Mouse (Mus musculus): ENCODE results near the gene Ppp1r35.

Ppp1r35 gene

GRCm38 (mm10) chr5:137782776-137783522 is 4.3 kb downstream of the Ppp1r35 start:
- no peak for DNase-seq (ENCODE audit: low spot score)

GRCm38 (mm10) chr5:137783901-137784540 is 5.4 kb downstream of the Ppp1r35 start:
- DNase-seq (ENCODE audit: low spot score): no peak

GRCm38 (mm10) chr5:137784546-137784945 is 5.9 kb downstream of the Ppp1r35 start:
- no peak for DNase-seq (ENCODE audit: low spot score)

GRCm38 (mm10) chr5:137785164-137786031 is 6.7 kb downstream of the Ppp1r35 start:
- DNase-seq (ENCODE audit: low spot score): peak; percentile 21

GRCm38 (mm10) chr5:137786109-137786942 is 7.7 kb downstream of the Ppp1r35 start:
- peak; percentile 100 for DNase-seq (ENCODE audit: low spot score)

GRCm38 (mm10) chr5:137787151-137787928 is 8.7 kb downstream of the Ppp1r35 start, which contains the start of the genes Mepce and Zcwpw1:
Mepce (minus strand) TSS chr5:137787655.
Zcwpw1 (plus strand) TSS chr5:137787798.
- DNase-seq (ENCODE audit: low spot score): peak; percentile 98

GRCm38 (mm10) chr5:137788171-137788570 is 9.5 kb downstream of the Ppp1r35 start:
- no peak for DNase-seq (ENCODE audit: low spot score)

GRCm38 (mm10) chr5:137788946-137789531 is 10.4 kb downstream of the Ppp1r35 start:
- no peak for DNase-seq (ENCODE audit: low spot score)

- no peak for DNase-seq (ENCODE audit: low spot score)
Measured at GRCm38 (mm10) chr5:137791553-137791952, 12.9 kb downstream of the Ppp1r35 start.

GRCm38 (mm10) chr5:137796606-137797005 is 18.0 kb downstream of the Ppp1r35 start:
- no peak for DNase-seq (ENCODE audit: low spot score)

- DNase-seq (ENCODE audit: low spot score): no peak
Measured at GRCm38 (mm10) chr5:137800917-137801316, 22.3 kb downstream of the Ppp1r35 start.

- no peak for DNase-seq (ENCODE audit: low spot score)
Measured at GRCm38 (mm10) chr5:137806158-137806557, 27.5 kb downstream of the Ppp1r35 start.

GRCm38 (mm10) chr5:137808316-137808715 is 29.7 kb downstream of the Ppp1r35 start:
- no peak for DNase-seq (ENCODE audit: low spot score)

GRCm38 (mm10) chr5:137817466-137818222 is 39.0 kb downstream of the Ppp1r35 start:
- DNase-seq (ENCODE audit: low spot score): no peak

- DNase-seq (ENCODE audit: low spot score): no peak
Measured at GRCm38 (mm10) chr5:137822126-137822525, 43.5 kb downstream of the Ppp1r35 start.

- no peak for DNase-seq (ENCODE audit: low spot score)
Measured at GRCm38 (mm10) chr5:137822602-137823001, 44.0 kb downstream of the Ppp1r35 start.

GRCm38 (mm10) chr5:137823455-137824045 is 44.9 kb downstream of the Ppp1r35 start:
- DNase-seq (ENCODE audit: low spot score): no peak

- DNase-seq (ENCODE audit: low spot score): no peak
Measured at GRCm38 (mm10) chr5:137825030-137825429, 46.4 kb downstream of the Ppp1r35 start.

GRCm38 (mm10) chr5:137825971-137826370 is 47.3 kb downstream of the Ppp1r35 start:
- no peak for DNase-seq (ENCODE audit: low spot score)

All from retina, embryonic 14.5 days (tissue).